Mouse (Mus musculus): ENCODE data around the gene Fkbp8.

The Fkbp8 gene

DNA sequence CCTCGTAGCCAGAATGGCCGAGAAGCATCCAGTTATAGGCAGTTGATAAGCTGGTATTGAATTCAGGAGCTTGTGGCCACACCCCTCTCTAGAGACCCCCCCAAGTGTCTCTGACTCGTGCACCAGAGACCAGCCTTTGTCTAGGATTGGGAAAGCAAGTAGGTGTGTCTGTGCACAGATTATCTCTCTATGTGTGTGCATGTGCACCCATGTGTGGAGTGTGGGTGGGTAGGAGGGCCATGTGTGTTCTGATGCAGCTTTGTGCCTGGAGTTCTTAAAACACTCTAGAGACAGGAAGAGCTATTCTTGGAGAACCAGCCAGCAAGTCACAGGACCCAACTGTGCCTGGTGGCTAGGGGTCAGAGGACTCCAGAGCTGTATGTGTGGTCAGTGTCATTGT is 33.0 kb downstream of the Fkbp8 start:
- no peak for DNase-seq

DNA sequence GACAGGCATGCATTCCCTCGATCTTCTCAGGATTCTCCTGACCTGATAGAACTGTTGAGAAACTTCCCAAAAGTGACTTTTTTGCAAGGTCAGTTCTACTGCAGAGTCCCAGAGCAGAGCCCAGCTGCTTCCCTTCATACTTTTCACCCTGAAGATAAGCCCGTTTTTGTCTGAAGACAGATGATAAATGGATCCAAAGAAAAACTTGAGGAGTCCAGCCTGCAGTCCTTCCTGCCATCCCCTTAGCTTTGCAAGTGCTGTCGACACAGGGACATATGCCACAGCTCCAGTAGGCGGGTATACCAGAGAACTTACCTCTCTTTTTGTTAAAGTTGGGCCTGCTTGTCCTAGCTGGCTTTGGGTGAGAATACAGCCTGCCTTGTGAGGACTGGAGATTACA is 33.8 kb downstream of the Fkbp8 start:
- DNase-seq: no peak

- no peak for DNase-seq
These were observed 34.4 kb downstream of the Fkbp8 start for GRCm38 (mm10) chr8:70561809-70562535.

GRCm38 (mm10) chr8:70562802-70563201 is 35.3 kb downstream of the Fkbp8 start:
- DNase-seq: no peak

- no peak for DNase-seq
These were observed 36.4 kb downstream of the Fkbp8 start for GRCm38 (mm10) chr8:70563763-70564387.

- DNase-seq: no peak
These were observed 37.2 kb downstream of the Fkbp8 start for GRCm38 (mm10) chr8:70564696-70565235.

GRCm38 (mm10) chr8:70565561-70565960 is 38.0 kb downstream of the Fkbp8 start:
- DNase-seq: peak; percentile 36 to 51

GRCm38 (mm10) chr8:70570360-70570759 is 42.8 kb downstream of the Fkbp8 start:
- no peak for DNase-seq

GRCm38 (mm10) chr8:70570990-70571389 is 43.5 kb downstream of the Fkbp8 start:
- no peak for DNase-seq

GRCm38 (mm10) chr8:70574302-70574701 is 46.8 kb downstream of the Fkbp8 start:
- no peak for DNase-seq

- no peak for DNase-seq
These were observed 47.4 kb downstream of the Fkbp8 start for GRCm38 (mm10) chr8:70574915-70575314.

GRCm38 (mm10) chr8:70577207-70577606 is 49.7 kb downstream of the Fkbp8 start:
- no peak for DNase-seq

DNA sequence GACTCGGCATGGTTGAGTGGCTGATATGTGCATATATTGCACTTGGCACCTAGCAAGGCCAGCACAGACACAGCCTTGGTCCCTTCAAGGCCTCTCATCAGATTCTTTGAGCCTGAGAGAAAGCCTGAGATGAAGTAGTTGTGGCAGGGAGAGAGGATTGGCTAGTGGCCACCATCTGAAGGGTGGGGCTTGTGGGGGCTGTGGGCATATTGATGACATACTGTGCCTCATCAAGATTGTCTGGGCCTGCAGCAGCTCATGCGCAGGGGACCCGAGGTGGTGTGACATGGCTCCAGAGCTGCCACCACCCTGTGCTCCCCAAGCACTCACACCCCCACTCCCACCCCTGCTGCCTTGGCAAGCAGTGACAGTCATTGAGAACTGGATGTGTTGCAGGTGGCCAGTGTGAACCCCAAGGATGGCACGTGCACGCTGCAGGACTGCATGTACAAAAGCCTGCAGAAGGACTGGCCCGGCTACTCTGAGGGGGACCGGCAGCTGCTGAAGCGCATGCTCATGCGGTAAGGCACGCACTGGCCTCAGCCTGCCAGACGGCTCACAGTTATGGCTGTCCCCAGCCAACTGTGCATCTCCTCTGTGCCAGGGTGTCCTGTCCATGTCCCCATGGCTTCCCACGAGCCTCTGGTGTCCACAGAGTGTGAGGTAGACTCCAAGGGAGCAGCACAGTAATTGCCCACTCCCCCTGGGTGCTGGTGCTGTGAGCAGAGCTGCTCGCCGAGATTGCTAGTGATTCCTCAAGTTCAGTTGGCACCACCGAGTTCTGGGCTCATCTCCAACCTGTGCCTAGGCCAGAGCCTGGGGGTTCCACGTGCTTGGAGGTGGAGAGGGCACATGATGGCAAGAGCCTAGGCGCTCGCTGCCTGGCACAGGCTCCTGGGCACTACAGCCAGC is 56.2 kb downstream of the Fkbp8 start:
- no peak for DNase-seq

DNA sequence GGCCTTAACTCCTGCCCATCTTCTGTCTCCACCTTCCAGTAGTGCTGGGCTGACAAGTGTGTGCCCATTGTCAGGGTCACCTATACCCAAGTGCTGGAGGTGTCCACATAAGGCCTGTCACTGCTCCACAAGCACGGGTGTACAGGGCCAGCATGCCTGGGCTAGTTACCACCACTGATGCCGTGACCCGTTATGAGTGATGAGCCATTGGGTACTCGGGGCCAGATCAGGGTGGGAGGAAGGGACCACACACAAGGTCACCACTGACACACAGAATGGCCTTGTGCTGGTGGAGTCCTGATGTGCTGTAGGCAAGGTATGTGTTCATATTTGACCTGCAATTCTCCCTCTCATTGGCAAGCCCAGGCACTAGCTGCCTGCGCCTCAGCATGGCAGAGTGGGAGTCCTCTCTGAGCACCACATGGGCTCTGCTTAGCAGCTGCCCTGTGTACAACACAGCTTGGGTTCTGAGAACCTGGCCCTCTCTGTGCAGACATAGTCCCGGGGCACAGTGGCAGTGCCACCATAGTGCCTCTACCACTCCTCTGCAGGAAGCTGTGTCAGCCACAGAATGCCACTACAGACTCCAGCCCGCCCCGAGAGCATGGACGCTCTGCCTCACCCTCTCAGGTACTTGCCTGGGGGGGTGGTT is 57.2 kb downstream of the Fkbp8 start:
- DNase-seq: no peak

All from thymus, postnatal 36 days (tissue).